Mouse (Mus musculus) ES-E14 (cell line): ENCODE measurements at regions not wholly inside any gene's neighbourhood (a gene's known extent, or its start where the extent isn't known, plus 50 kb on each side); places are given as distances from the start of the nearest gene placed in this dataset.

Experiments
- DNase-seq: peaks from one replicate; pipeline ENCODE4 v3.0.0-alpha.2; 2013; ENCODE audit warnings: low read depth, low spot score
- H3K27ac ChIP-seq: 2 replicates; pipeline ENCODE4 v1.5.1; 2012; ENCODE audit warnings: low read depth, mild to moderate bottlenecking, low read length, moderate library complexity, mixed read lengths; ENCODE audit not compliant: poor library complexity, insufficient read depth, severe bottlenecking
- H3K36me3 ChIP-seq: 2 replicates; pipeline ENCODE4 v1.6.1; 2012; ENCODE audit warnings: mild to moderate bottlenecking, low read length, moderate library complexity, mixed read lengths; ENCODE audit not compliant: control insufficient read depth, poor library complexity, insufficient read depth, severe bottlenecking
- H3K4me1 ChIP-seq, 2 experiments: fragments of 150-350 bp in 1 of 2; sonication (generic) in 1 of 2; 2 replicates each; pipeline ENCODE4 v1.6.1; 2012; ENCODE audit warnings: low read length in 2 of 2, mild to moderate bottlenecking in 1 of 2, mixed read lengths in 1 of 2; ENCODE audit not compliant: control insufficient read depth in 2 of 2, insufficient read depth in 2 of 2, poor library complexity in 1 of 2
- H3K4me3 ChIP-seq, 2 experiments: fragments of 150-350 bp in 1 of 2; sonication (generic) in 1 of 2; 2 replicates each; pipeline ENCODE4 v1.5.1; 2012; ENCODE audit warnings: low read length in 2 of 2, low read depth in 1 of 2, mild to moderate bottlenecking in 1 of 2, mixed read lengths in 1 of 2; ENCODE audit not compliant: insufficient read depth in 1 of 2, poor library complexity in 1 of 2, severe bottlenecking in 1 of 2
- H3K9ac ChIP-seq: 2 replicates; pipeline ENCODE4 v1.6.1; 2012; ENCODE audit warnings: low read depth, mild to moderate bottlenecking, low read length, mixed read lengths; ENCODE audit not compliant: poor library complexity, insufficient read depth, severe bottlenecking
- H3K9me3 ChIP-seq: fragments of 150-350 bp; sonication (generic); 2 replicates; pipeline ENCODE4 v1.6.1; 2012; ENCODE audit warnings: low read depth, mild to moderate bottlenecking, low read length; ENCODE audit not compliant: control insufficient read depth, insufficient read depth
- CHD2 ChIP-seq: IDR thresholded peaks from 2 replicates; pipeline ENCODE4 v1.6.1; 2014; ENCODE audit warnings: mild to moderate bottlenecking, low read depth, low read length, inconsistent platforms
- HCFC1 ChIP-seq: IDR thresholded peaks from 2 replicates; pipeline ENCODE4 v1.6.1; 2012; ENCODE audit warnings: low read length, inconsistent platforms, borderline replicate concordance; ENCODE audit not compliant: insufficient read depth
- MAFK ChIP-seq: IDR thresholded peaks from 2 replicates; pipeline ENCODE4 v1.6.1; 2014; ENCODE audit warnings: mild to moderate bottlenecking, low read depth, low read length, inconsistent platforms; ENCODE audit not compliant: insufficient read depth
- ZC3H11A ChIP-seq: IDR thresholded peaks from 2 replicates; pipeline ENCODE4 v1.6.1; 2012; ENCODE audit warnings: low read depth, mild to moderate bottlenecking, inconsistent platforms, low read length, borderline replicate concordance
- ZNF384 ChIP-seq: IDR thresholded peaks from 2 replicates; pipeline ENCODE4 v1.6.1; 2012; ENCODE audit warnings: low read depth, low read length, inconsistent platforms
- in situ Hi-C, 2 experiments: fragments of 600-800 bp; cut with MboI; formaldehyde crosslinking; loops; one replicate each; pipeline ENCODE4 v1.15.1; 2025; ENCODE audit warnings: low sequenced_read_pairs in 2 of 2, inconsistent platforms in 1 of 2; ENCODE audit not compliant: unreplicated experiment in 2 of 2

GRCm38 (mm10) chr8:6315162-6315845 is 1210.2 kb upstream of the Slc10a2 start:
- H3K27ac ChIP-seq, result no peak overlapping the region
- no peaks in the 10 kb centered on the region for H3K4me1 ChIP-seq
- no peak for DNase-seq
- in situ Hi-C loops, result no loop called here
- H3K36me3 ChIP-seq, result no peaks in the 10 kb centered on the region
- no peak overlapping the region for H3K9ac ChIP-seq
- no peak for TF ChIP-seq ZNF384
- no peak for TF ChIP-seq CHD2
- no peak for TF ChIP-seq MAFK
- TF ChIP-seq ZC3H11A, result no peak
- TF ChIP-seq HCFC1, result no peak
- H3K4me3 ChIP-seq, result no peak overlapping the region
- no peaks in the 10 kb centered on the region for H3K9me3 ChIP-seq

GRCm38 (mm10) chr8:6288889-6289288 is 1183.7 kb upstream of the Slc10a2 start:
- H3K4me1 ChIP-seq, result no peaks in the 10 kb centered on the region
- H3K27ac ChIP-seq, result no peak overlapping the region
- TF ChIP-seq ZNF384, result no peak
- TF ChIP-seq CHD2, result no peak
- no peak for TF ChIP-seq ZC3H11A
- no peak for TF ChIP-seq MAFK
- no peak for TF ChIP-seq HCFC1
- no peaks in the 10 kb centered on the region for H3K9me3 ChIP-seq
- no peak overlapping the region for H3K4me3 ChIP-seq
- H3K9ac ChIP-seq, result no peak overlapping the region
- no peaks in the 10 kb centered on the region for H3K36me3 ChIP-seq
- DNase-seq, result no peak
- in situ Hi-C loops, result no loop called here

- no peak overlapping the region for H3K27ac ChIP-seq
- no peaks in the 10 kb centered on the region for H3K9me3 ChIP-seq
- DNase-seq, result no peak
- TF ChIP-seq ZC3H11A (no peak), MAFK (no peak), CHD2 (no peak), ZNF384 (no peak), HCFC1 (no peak)
- H3K4me1 ChIP-seq, result no peaks in the 10 kb centered on the region
- H3K9ac ChIP-seq, result no peak overlapping the region
- in situ Hi-C loops, result no loop called here
- no peak overlapping the region for H3K4me3 ChIP-seq
- H3K36me3 ChIP-seq, result no peaks in the 10 kb centered on the region
These were observed 1174.8 kb upstream of the Slc10a2 start for GRCm38 (mm10) chr8:6279903-6280302.
